Mouse (Mus musculus) heart, adult 9 months (tissue): ENCODE measurements at regions not wholly inside any gene's neighbourhood (a gene's known extent, or its start where the extent isn't known, plus 50 kb on each side); places are given as distances from the start of the nearest gene placed in this dataset.

Experiments
- DNase-seq, 2 experiments: peaks; one replicate each; pipeline ENCODE4 v3.0.0; 2022; ENCODE audit warnings: low spot score in 2 of 2

DNA sequence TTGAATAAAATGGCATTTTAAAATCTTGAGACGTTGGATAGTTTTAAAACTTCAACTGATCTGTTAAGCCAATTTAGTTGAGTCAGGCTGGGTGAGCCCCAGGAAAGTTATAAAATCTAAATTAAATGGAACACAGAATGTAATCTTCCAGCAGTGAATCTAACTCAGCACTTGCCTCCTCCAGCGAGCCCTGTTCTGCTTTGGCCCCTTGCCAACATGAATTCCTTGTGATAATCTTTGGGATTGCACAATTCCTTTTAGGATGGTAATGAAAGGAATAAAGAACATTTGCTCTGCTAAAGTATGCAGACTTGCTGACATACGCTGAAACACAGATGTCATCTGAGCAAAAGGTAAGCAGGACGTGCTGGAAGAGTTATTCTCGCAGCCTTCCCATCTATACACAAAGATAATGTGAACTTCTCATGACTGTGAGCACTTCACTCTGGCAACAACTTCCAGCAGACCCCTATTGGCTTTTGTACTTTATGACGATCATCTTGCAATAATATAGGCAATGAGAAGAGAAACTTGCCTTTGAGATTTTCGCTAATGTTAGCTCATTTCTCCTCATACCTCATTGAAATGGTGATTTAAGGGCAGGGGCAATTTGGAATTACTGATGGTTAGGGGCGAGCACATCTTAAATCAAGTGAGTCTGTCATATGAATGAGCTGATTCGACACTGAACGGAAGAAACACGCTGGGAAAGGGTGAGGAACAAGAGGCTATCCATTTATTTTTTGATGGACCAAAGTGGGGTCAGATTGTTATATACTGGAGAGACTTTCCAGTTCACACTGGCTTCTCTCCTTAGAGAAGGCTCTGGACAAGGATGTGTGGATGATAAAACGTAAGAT is 216.3 kb upstream of the Pdzrn3 start:
- DNase-seq = peak in 1 of 2 experiments; percentile 20

DNA sequence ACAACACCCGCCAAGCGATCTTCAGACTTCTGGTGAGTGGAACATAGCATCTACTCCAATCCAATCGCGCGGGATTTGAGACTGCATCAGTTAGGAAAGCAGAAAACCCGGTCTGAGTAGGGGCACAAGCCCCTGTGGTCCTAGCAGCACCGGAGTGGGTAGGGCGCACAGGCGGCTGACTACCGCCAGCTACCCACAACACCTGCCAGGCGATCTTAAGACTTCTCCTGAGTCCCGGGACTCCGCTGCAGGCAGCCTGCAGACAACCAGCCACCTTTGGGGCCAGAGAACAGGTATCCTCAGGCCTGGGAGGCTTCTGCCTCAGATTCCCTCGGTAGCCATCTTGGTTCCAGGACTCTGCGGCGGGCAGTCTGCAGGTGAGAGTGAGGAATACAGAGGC is 208.2 kb upstream of the Pdzrn3 start:
- no peak for DNase-seq

DNA sequence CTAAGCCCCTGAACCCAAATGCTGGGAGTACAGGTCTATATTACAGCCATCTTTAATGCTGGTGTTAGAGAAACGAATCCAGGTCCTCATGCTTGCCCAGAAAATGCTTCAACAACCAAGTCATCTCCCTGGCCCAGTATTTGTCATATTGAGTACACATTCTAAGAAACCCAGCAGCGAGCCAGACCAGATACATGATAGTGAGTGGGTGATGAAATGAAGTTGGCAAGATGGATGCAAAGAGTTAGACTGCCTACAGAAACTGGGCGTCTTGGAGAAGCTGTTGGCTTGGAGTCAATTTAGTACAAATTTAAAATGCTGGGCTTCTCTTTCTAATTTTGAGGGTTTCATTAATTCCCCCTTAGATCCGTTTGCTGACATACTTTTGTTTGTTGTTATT is 203.1 kb upstream of the Pdzrn3 start:
- DNase-seq = no peak

DNA sequence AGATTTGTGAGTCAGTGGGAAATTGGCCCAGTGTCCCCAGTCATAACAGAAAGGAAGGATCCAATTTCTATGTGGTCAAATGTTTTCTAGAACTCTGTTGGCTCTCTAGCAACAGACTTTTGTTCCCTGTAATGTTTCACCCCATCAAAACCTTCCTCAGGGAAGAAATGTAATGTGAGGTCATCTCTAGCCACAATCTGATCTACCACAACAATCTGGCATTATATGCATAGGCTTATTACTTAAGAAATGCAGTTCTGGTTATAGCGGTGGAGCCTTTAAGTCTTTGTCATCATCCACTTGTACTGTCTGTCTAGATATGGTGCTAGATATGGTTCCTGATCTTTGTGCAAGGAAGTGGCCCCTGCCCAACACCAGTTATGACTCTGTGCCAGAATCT is 178.4 kb upstream of the Pdzrn3 start:
- no peak for DNase-seq

DNA sequence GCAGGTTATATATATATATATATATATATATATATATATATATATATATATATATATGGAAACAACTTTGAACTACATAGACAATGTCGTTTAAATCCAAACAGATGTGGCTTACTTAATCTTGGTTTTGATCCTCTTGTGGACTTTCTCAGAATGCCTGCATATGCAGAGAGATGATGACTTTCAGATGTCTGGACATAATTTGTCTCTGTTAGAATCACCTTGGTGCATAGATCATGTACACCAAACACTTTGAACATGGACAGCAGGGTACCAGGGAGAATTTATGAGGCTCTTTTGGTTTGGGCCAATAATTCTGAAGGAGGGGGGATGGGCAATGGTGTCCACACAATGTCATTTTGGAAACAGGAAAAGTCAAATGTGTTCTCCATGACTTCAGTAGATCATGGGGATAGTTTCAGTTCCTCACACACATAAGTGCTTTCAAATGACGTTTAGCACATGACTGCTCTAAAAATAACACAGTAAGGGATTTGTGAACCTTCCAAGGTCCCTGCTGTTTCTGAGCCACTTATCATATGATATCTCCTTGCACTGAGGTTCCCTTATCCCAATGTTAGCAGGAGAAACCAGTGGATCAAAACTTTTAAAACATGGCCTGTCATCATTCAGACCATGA is 177.4 kb upstream of the Pdzrn3 start:
- DNase-seq = peak; percentile 16 to 28

DNA sequence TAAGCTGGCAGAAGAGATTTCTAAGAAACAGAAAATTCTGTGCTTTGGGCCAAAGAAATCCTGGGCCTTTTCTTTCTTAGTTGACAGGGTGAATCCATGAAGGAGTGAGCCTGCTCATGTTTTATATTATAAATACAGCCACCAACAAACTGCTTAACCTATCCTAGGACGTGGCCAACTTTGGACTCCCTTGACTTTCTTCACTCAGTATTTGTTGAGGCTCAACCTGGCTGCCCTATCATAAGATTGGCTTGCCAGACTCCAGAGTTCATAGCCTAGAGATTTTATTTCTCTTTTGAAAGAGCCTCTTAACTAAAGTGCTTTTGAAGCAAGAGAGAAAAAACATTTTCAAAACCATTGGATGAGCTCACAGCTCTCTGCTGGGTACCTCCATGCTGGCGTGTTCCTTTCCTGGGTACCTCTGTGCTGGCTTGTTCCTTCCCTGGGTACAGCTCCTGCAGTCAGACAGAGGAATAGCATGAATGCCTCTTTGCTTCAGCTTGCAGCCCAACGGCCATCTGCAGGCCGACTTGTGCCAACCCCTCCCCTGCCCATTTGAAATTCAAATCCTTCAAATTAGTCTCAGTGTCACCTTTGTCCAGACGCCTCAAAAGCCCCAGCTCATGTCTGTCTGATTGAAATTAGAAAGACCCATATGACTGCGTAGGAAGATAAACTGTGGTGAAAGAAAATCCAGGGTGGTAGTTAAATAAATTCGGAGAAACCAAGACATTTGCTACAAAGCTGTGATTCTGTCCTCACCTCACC is 173.0 kb upstream of the Pdzrn3 start:
- no peak for DNase-seq

DNA sequence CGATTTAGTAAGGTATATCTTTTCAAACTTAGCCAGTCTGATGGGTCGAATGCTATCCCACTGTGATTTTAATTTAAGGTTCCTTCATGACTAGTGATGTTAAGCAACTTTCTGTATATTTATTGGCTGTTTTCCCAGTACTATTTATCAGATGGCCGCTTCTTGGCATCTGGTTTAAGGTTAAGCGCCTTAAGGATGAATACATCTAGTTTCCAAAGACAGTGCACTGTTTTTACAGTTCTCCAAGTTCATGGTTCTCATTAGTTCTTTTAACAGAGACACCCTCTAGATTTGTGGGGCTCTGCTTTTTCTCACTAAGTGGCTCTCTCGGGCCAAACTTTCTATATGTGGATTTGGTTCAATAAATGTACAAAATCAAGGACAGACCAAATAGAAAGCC is 159.9 kb upstream of the Pdzrn3 start:
- DNase-seq = no peak

DNA sequence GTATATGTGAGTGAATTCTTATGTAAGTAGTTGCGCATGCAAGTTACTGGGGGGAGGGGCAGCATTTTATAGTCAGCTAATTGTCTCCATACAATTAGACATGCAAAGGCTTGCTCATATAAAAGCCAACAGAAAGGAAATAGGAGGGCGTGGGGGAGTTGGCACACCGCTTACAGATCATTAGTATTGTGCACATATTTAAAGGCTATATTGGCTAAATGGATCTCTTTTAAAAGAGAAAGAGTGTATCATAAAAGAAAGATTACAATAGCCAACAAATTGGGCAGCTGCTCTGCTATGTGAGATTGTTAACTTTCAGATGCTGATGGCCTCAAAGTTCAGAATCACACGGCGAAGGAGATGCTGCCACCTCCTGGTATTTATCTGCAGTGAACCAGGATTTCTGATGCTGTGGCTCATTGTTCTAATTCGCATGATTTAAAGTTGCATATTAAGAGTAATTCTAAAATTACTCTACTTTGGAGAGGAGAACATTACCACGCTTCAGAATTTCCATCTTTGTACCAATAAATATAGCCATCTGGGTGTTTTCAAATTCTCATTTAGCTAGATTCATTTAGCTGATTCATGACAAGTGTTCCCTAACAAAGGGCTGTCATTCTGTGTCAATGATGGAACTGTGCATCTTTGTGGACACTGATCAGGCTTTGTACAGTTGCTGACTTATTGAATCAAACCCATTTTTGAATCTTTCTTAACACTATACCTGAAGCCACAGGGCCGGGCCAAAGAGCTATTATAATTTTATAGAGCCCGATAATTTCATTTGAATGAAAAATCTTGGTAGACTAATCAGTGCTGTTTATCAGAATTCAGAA is 156.7 kb upstream of the Pdzrn3 start:
- DNase-seq = peak in 1 of 2 experiments; percentile 39

DNA sequence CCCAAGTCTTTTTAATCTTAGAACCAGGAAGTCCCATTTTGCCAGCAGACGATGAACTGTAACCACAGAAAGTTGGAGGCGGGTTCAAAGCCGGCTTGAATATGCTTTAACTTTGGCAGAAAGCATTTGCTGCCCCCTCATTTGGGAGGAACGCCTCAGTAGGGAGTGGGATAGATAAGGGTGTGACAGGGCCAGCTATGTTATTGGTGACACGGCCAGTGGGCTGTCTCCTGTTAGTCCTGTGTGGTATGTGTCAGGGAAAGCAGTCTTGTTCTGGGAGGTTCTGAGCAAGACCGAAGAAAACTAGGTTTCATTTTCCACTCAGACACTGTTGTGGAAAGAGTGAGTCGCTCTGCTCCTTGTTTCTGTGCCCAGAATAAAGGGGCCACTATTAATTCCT is 154.7 kb upstream of the Pdzrn3 start:
- DNase-seq = peak; percentile 25 to 43

DNA sequence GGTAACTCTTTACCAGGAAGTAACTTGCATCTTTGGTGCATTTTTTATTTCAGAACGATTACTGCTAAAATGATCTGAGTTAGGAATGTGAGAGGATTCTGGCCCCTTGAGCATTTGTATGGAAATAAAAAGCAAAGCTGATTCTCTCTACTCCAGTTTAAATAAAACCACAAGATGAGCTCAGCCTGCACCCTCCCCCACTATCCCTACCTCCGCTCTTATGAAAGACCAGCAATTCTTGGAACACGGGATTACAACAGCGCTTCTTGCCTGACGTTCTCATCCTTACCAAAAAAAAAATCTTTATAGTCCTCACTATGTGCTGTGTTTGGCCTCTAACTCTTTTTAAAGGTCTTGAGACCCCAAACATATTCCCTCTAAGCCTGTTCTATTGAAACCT is 154.2 kb upstream of the Pdzrn3 start:
- peak in 1 of 2 experiments; percentile 23 for DNase-seq

DNA sequence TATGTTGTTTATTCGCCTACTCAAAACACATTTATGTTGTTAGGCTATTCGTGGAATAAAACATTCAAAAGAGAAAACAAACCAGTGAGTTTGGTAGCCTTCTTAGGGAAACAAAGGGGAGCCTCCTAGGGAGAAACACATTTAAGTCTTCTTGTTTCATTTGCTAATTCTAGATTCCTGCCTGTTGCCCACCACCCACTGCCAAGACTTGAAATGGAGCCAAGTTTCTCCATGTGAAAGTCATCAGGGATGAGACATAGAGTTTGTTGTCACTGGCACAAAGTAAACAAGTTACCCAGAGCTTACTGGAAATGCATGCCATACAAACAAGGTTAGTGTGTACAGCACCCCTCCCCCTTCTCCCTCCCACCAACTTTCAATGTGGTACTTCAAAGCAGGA is 147.4 kb upstream of the Pdzrn3 start:
- DNase-seq = no peak

DNA sequence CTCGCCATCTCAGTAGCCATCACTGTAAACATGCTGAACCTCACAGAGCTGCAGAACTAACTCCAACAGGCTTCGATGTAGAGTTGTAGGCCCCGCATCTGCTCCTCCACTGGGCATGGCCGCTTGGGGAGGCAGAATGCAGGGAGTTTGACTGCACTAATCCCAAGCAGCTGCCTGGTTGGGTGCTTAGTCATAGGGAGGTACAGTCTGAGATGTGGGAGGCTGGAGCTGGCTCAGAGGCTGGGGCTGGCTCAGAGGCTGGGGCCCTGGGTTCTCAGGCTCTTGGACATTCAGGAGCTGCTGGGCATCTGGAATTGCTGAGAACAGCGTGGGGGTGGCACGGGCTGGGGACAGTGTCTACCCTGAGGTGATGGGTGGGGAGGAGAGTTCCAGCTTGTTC is 143.6 kb upstream of the Pdzrn3 start:
- no peak for DNase-seq

DNA sequence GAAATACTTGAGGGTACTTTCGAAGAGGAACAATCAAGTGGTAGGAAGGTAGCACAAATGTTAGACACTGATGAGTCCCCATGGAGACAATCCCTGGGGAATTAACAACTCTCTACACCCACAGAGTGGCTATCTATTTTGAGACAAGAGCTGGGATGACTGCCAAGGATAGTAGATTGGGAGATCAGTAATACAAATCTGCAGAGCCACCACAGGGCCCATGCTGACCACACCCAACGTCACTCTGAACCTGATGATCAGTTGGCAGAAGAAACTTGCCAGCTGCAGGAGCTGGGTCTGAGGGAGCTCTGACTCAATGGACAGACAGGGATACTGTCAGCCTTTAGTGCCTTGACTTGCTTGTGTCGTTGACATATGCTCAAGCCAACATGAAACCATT is 143.1 kb upstream of the Pdzrn3 start:
- no peak for DNase-seq

DNA sequence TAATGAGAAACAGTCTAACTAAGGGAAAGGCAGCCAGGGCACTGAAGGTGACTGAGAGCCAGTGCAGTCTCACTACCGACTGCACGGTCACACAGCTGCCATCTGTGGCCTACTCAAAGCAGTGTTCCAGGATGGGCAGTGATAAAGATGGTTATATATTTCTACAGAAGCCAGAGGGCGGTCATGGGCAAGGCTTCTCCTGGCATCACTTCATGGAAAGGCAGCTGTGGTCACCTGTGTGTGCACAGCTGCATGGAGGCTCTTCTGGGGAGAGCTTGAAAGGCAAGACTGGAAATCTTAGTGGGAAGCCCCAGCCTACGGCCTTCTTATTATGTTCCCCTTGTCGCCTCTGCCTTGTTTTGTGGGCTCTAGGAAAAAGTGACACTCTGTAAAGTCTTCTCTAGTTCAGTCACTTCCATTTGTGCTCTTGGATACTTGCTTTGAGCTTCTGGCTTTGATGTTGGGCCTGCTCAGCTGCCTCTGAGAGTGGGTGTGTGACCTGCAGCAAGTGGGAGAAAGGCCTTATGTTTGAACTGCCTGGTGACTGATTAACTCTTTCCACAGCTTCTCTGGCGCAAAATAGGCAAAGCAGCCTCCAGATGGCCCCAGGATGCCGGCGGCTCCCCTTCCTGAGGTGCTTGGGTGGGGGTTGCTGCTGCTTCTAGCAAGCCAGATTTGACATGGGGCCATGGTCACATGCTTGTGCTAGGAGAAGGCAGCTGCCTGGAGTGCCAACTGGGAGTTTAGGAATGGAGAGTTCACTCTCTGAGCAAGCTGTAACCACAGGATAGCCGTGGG is 141.4 kb upstream of the Pdzrn3 start:
- no peak for DNase-seq

DNA sequence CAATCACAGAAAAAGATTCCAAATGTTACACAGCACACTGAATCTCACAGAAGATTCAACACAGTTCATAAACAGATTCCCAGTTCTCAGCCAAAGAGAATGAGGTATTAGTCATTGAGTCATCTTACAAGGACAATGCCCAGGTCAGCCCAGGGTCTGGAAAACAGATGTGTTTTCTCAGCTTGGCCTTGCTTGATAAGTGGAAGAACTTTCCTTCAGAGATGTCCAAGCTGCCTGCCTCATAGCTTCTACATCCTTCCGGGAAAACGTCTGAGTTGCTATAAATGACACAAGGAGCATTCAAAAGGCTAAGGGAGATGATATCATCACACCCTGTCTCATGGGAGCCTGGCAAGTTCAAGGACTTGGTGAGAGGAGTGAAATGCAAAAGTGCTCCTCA is 139.9 kb upstream of the Pdzrn3 start:
- DNase-seq = peak; percentile 14 to 31

DNA sequence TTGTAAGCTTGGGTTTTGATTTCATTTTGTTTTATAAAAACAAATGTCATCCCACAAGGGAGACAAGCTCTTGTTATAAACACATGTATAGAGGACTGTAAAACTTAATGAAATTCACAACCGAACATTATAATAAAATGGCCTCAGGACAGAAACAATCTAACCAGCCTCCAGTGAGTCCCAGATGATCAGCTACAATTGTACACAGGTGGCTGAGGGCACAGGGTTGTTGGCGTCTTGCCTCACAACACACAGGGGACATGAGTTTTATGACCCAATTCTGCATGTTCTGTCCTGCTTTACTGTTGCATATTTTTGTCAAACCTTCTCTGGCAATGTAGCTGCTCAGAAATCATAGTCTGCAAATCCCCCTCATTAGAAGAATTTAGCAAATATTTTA is 136.0 kb upstream of the Pdzrn3 start:
- DNase-seq = no peak

DNA sequence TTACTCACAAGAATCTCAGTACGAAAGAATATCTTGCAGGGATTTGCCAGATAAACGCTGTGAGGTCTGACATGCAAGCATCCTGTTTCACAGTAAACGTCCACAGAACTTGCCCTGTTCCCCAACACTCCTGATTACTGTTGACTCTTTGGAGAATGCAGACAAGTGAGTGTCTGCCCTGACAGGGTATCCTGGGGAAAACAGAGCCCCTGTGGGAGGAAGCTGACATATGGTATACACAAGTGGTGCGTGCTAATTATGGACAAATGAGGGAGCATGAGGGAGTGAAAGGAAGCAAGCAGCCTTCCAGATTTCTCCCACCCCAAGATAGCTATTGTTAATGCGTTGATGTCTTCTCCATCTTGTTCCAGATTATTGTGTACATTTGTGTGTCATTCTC is 124.5 kb upstream of the Pdzrn3 start:
- DNase-seq = no peak

DNA sequence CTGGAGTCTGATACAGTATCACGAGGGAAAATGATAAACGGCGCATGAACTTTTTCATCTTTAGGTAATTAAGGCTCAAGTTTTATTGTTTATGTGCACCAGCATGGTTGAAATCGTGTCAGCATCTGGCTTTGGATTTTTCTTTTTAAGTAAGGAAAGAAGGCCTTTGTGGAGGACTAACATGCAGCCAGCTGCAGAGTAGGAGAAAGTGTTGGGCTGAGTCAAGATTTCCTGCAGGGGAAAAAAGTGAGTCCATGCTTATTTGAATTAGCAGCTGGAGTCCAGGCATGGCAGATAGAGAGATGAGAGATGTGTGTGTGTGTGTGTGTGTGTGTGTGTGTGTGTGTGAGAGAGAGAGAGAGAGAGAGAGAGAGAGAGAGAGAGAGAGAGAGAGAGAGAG is 124.0 kb upstream of the Pdzrn3 start:
- no peak for DNase-seq

DNA sequence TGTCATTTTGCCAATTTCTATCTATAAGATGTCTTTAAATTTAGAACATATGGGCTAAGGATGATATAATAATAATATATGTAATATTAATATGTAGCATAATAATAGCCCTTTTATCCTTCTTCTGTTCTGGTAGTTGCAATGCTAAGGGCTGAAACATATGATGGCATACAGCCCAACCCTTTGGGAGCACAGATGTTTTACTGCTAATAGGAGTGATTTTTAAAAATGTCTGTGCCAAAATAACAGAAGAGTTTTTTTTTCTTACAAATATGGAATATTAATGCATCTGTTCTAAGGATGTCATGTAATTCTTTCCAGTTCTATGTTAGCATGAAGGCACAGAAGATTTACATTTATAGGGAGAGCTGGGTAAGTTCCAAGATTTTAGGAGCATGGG is 122.5 kb upstream of the Pdzrn3 start:
- no peak for DNase-seq

DNA sequence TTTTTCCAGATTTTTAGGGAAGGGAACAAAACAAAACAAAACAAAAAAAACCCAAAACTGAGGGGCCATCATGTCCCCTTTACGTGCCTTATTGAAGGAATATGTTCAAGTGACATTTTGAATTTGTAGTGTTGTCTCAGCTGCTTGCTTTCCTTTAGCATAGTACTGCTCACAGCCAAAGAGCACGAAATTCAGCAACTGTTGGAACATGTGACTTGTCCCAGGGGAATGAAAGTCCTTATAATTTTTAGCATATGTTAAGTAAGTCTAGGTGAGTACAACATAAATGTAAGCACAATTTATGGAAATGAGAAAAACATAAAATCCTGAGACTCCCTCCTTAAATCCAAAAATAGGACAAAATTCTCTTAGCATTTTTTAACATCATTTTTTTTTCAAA is 110.8 kb upstream of the Pdzrn3 start:
- DNase-seq = no peak
